Mouse (Mus musculus) stomach, postnatal 0 days (tissue): Measurements from ENCODE around the gene Pdik1l.

ENCODE experiments used
- CTCF ChIP-seq: IDR thresholded peaks from 2 replicates; pipeline ENCODE4 v1.5.1; 2016; ENCODE audit warnings: antibody characterized with exemption, low read depth, mild to moderate bottlenecking, moderate library complexity
- EP300 ChIP-seq: optimal IDR thresholded peaks from 2 replicates; pipeline ENCODE3; 2016; ENCODE audit warnings: antibody characterized with exemption

- TF ChIP-seq CTCF: peak; percentile 88
- no peak for TF ChIP-seq EP300
These were observed 42.4 kb downstream of the Pdik1l start, which contains the start of gene Zfp593 for GRCm38 (mm10) chr4:134245148-134245843.
